Mouse (Mus musculus): ENCODE measurements around the gene Ciapin1. TPM values are rescaled to one million over a fixed set of nuclear protein-coding genes. Genes with fewer than 3 reads are reported as not detected.
"Not testable (repeated sequence)": the region's sequence is repeated elsewhere in the genome, so short reads cannot be mapped to it uniquely, and the experiment has no call there.

Ciapin1 gene
- polyA plus RNA-seq, 1 experiment from 2014 or later, result 180 TPM

DNA sequence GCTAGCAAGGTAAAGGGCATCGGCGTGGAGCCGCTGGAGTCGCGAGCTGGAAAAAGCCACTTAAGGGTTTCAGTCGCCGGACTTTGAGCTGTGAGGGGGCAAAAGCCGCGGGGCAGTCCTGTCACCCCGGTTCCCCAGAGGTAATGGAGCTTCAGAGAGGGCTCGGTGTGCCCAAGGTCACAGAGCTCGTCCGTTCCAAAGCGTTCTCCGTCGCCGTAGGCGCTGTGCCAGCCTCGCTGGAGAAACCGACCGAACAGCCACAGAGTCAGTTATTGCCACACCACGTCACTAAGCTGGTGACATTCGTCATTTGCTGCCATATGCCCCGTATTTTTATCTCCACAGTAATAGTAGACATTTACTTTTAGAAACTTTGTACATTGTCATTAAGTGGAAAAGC is 442 bp upstream of the Ciapin1 start:
- H3K9me3 ChIP-seq, result no peaks in the 10 kb centered on the region
- peaks cover 2% of the 10 kb centered on the region; the same call in 1 of the 2 replicates for H3K36me3 ChIP-seq (replicated peaks)
- no peak for DNase-seq (ENCODE audit: extremely low spot score, low spot score)
- H3K4me3 ChIP-seq, result peak overlapping the region; percentile 90
- H3K27me3 ChIP-seq (ENCODE audit: poor library complexity, severe bottlenecking), result no peaks in the 10 kb centered on the region
- H3K27ac ChIP-seq, result peak overlapping the region; percentile 94
- WGBS, result under 1% methylated on average over 24 of the region's 24 CpGs
- peaks cover 28% of the 10 kb centered on the region for H3K4me1 ChIP-seq

GRCm38 (mm10) chr8:94836456-94837240 is 1.5 kb downstream of the Ciapin1 start:
- WGBS, result 78% methylated on average over 11 of the region's 11 CpGs
- no peak for DNase-seq (ENCODE audit: extremely low spot score, low spot score)

DNA sequence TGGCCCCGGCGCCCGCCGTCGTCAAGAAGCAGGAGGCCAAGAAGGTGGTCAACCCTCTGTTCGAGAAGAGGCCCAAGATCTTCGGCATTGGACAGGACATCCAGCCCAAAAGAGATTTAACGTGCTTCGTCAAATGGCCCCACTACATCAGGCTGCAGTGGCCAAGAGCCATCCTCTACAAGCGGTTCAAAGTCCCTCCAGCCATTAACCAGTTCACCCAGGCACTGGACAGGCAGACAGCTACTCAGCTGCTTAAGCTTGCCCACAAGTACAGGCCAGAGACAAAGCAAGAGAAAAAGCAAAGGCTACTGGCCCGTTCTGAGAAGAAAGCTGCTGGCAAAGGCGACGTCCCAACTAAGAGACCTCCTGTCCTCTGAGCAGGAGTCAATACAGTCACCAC is 2.4 kb downstream of the Ciapin1 start:
- peaks cover 21% of the 10 kb centered on the region for H3K36me3 ChIP-seq (replicated peaks)
- H3K27ac ChIP-seq; DNase-seq (ENCODE audit: extremely low spot score, low spot score); H3K4me3 ChIP-seq; H3K27me3 ChIP-seq (ENCODE audit: poor library complexity, severe bottlenecking); H3K9me3 ChIP-seq: not testable (repeated sequence)
- 96% methylated on average over 13 of the region's 13 CpGs for WGBS
- peaks cover 28% of the 10 kb centered on the region for H3K4me1 ChIP-seq

More at GRCm38 (mm10) chr8:94836456-94837240, 1.5 kb downstream of the Ciapin1 start:
- Histone ChIP-seq H3K36me3 (replicated peaks) (peaks cover 12% of the 10 kb centered on the region), H3K9me3 (no peaks in the 10 kb centered on the region), H3K4me3 (peak overlapping the region; percentile 90), H3K4me1 (peaks cover 28% of the 10 kb centered on the region), H3K27ac (no peak overlapping the region), H3K27me3 (ENCODE audit: poor library complexity, severe bottlenecking) (no peaks in the 10 kb centered on the region)

GRCm38 (mm10) chr8:94833901-94834405 is 4.2 kb downstream of the Ciapin1 start:
- WGBS, result 88% methylated on average over 7 of the region's 7 CpGs
- Histone ChIP-seq H3K4me1 (peaks cover 24% of the 10 kb centered on the region), H3K36me3 (replicated peaks) (peaks cover 39% of the 10 kb centered on the region)
- H3K27ac ChIP-seq; DNase-seq (ENCODE audit: extremely low spot score, low spot score); H3K4me3 ChIP-seq; H3K9me3 ChIP-seq; H3K27me3 ChIP-seq (ENCODE audit: poor library complexity, severe bottlenecking): not testable (repeated sequence)

DNA sequence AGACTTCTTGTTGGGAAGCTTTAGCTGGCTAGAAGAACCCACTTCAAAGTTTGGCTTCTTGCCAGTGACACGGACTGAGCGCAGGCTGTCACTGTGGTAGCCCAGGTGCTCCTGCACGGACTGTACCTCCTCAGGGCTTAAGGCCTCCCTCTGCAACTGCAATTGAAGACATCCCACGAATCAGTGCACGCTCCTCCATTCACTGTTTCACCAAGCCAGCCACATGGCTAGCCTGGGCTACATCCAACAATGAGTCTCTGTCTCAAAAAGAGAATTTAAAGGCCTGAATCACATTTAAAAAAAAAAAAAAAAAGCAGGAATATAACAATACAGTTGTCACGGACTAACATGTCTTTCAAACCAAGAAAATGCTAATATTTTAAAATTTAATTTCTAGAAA is 9.9 kb downstream of the Ciapin1 start:
- peaks cover 6% of the 10 kb centered on the region; the same call in 1 of the 2 replicates for H3K9me3 ChIP-seq
- no peak for DNase-seq (ENCODE audit: extremely low spot score, low spot score)
- no peaks in the 10 kb centered on the region for H3K27me3 ChIP-seq (ENCODE audit: poor library complexity, severe bottlenecking)
- H3K27ac ChIP-seq, result no peak overlapping the region
- H3K4me3 ChIP-seq, result no peak overlapping the region
- no peaks in the 10 kb centered on the region for H3K4me1 ChIP-seq
- WGBS, result 93% methylated on average over 6 of the region's 6 CpGs
- H3K36me3 ChIP-seq (replicated peaks), result peaks cover 93% of the 10 kb centered on the region

GRCm38 (mm10) chr8:94826210-94826609 is 11.9 kb downstream of the Ciapin1 start:
- H3K9me3 ChIP-seq, result peaks cover 6% of the 10 kb centered on the region; the same call in 1 of the 2 replicates
- H3K36me3 ChIP-seq (replicated peaks), result peaks cover 98% of the 10 kb centered on the region
- H3K27me3 ChIP-seq (ENCODE audit: poor library complexity, severe bottlenecking), result no peaks in the 10 kb centered on the region
- H3K27ac ChIP-seq, result no peak overlapping the region
- WGBS, result 94% methylated on average over 5 of the region's 5 CpGs
- no peak overlapping the region for H3K4me3 ChIP-seq
- H3K4me1 ChIP-seq, result peaks cover 17% of the 10 kb centered on the region
- DNase-seq (ENCODE audit: extremely low spot score, low spot score), result no peak

DNA sequence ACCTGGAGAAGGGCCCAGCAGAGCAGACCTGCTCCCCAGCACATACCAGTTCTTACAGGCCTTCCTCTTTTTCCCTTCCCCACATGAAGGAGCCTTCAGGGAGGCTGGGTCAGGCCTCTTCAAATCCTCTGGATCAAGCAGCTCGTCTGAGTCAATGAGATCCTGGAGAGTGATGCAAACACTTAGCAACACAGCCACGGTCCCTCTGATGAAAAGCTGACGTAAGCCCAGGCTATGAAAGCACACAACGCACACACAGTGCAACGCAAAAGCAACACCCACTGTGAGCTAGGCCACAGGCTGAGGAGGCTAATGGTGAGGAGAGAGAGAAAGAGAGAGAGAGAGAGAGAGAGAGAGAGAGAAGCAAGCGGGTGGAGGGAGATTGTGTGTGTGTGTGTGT is 13.0 kb downstream of the Ciapin1 start:
- whole genome bisulfite sequencing, result 88% methylated on average over 6 of the region's 6 CpGs
- peaks cover 98% of the 10 kb centered on the region for H3K36me3 ChIP-seq (replicated peaks)
- no peak for DNase-seq (ENCODE audit: extremely low spot score, low spot score)

DNA sequence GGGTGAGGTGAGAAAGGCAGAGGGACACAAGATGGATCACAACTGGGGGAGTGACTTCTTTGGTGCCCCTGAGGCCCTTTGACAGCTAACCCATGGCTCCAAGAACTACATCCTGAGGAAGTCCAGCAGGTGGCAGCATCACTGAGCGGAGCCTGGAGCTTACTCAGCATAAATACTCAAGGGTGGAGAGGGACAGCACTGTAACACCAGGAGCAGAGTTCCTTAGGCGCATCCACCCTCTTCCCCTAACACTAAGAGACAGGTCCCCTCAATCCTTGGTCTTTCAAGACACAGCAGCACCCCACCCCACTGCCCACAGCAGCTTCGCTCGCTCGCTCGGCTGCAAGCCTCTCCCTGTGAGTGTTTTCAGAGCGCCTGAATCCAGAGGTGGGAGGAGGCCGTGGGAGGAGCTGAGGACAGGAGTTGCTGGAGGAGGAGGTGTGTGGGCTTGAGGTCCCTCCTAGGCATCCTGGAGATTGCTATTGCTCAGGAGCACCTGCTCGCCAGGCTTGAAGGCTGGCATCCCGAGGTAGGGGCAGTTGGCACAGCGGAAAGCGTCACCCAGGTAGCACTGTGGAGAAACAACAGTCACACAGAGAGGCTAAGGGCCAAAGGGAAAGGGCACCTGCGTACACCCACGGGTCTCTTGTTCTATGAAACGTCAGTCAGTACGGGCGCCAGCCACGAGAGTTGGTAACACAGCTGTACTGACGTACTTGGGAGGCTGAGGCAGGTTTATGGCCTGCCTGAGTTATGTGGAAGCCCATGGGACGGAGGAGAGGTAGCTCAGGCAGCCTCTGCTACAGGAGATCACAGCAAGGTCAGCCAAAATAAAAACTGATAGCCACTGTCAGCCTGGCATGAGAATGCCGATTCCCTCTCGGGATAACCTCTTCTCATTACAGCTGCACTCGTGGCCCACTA is 15.3 kb downstream of the Ciapin1 start:
- H3K36me3 ChIP-seq (replicated peaks), result peaks cover 80% of the 10 kb centered on the region
- peaks cover 17% of the 10 kb centered on the region for H3K4me1 ChIP-seq
- WGBS, result 78% methylated on average over 23 of the region's 23 CpGs
- H3K9me3 ChIP-seq, result no peaks in the 10 kb centered on the region
- no peak overlapping the region for H3K4me3 ChIP-seq
- H3K27me3 ChIP-seq (ENCODE audit: poor library complexity, severe bottlenecking), result no peaks in the 10 kb centered on the region
- H3K27ac ChIP-seq, result no peak overlapping the region
- DNase-seq (ENCODE audit: extremely low spot score, low spot score), result peak; percentile 56

More for the DNA sequence above, 13.0 kb downstream of the Ciapin1 start:
- Histone ChIP-seq H3K9me3 (peaks cover 1% of the 10 kb centered on the region; the same call in 1 of the 2 replicates), H3K27ac (no peak overlapping the region), H3K27me3 (ENCODE audit: poor library complexity, severe bottlenecking) (no peaks in the 10 kb centered on the region), H3K4me3 (no peak overlapping the region), H3K4me1 (peaks cover 17% of the 10 kb centered on the region)

- 82% methylated on average over 2 of the region's 2 CpGs for WGBS
- Histone ChIP-seq H3K27me3 (ENCODE audit: poor library complexity, severe bottlenecking) (no peaks in the 10 kb centered on the region), H3K9me3 (no peaks in the 10 kb centered on the region), H3K4me3 (no peak overlapping the region), H3K36me3 (replicated peaks) (peaks cover 67% of the 10 kb centered on the region), H3K4me1 (peaks cover 17% of the 10 kb centered on the region), H3K27ac (no peak overlapping the region)
- DNase-seq (ENCODE audit: extremely low spot score, low spot score), result no peak
Observed at GRCm38 (mm10) chr8:94821381-94821780, 16.8 kb downstream of the Ciapin1 start.

DNA sequence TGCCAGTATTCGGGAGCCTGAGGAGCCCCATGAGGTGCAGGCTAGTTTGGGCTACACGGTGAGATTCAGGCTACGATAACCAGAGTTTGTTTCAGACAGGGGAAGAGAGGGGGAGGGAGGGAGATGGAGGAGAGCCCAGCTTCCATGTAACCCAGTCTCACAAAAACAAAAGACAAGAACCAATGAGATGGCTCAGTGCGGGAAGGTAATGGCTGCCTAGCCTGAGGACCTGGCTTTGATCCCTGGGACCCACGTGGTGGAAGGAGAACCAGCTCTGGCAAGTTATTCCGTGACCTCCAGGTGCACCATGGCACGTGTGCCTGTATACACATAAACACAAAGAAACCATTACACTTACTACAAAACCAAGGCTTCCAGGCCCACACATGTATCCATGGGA is 17.6 kb downstream of the Ciapin1 start:
- Histone ChIP-seq H3K36me3 (replicated peaks) (peaks cover 58% of the 10 kb centered on the region), H3K4me3 (no peak overlapping the region), H3K27me3 (ENCODE audit: poor library complexity, severe bottlenecking) (no peaks in the 10 kb centered on the region), H3K27ac (no peak overlapping the region), H3K4me1 (peaks cover 17% of the 10 kb centered on the region), H3K9me3 (no peaks in the 10 kb centered on the region)
- WGBS, result 88% methylated on average over 7 of the region's 7 CpGs
- no peak for DNase-seq (ENCODE audit: extremely low spot score, low spot score)

- no peak overlapping the region for H3K27ac ChIP-seq
- H3K36me3 ChIP-seq (replicated peaks), result peaks cover 50% of the 10 kb centered on the region
- H3K4me1 ChIP-seq, result peaks cover 17% of the 10 kb centered on the region
- H3K4me3 ChIP-seq, result no peak overlapping the region
- DNase-seq (ENCODE audit: extremely low spot score, low spot score), result no peak
- no peaks in the 10 kb centered on the region for H3K9me3 ChIP-seq
- 86% methylated on average over 6 of the region's 6 CpGs for WGBS
- no peaks in the 10 kb centered on the region for H3K27me3 ChIP-seq (ENCODE audit: poor library complexity, severe bottlenecking)
Observed at GRCm38 (mm10) chr8:94819671-94820179, 18.4 kb downstream of the Ciapin1 start.

- no peak for DNase-seq (ENCODE audit: extremely low spot score, low spot score)
- Histone ChIP-seq H3K4me1 (peaks cover 15% of the 10 kb centered on the region), H3K36me3 (replicated peaks) (peaks cover 32% of the 10 kb centered on the region), H3K27me3 (ENCODE audit: poor library complexity, severe bottlenecking) (no peaks in the 10 kb centered on the region), H3K4me3 (no peak overlapping the region), H3K27ac (no peak overlapping the region), H3K9me3 (no peaks in the 10 kb centered on the region)
- WGBS, result 94% methylated on average over 11 of the region's 11 CpGs
Observed at GRCm38 (mm10) chr8:94817933-94818332, 20.2 kb downstream of the Ciapin1 start.

All from forebrain, embryonic 10.5 days (tissue).